Mouse (Mus musculus): ENCODE data around the gene Slc25a30.

GRCm38 (mm10) chr14:75826851-75827410, 40.1 kb upstream of the Slc25a30 start:
- TF ChIP-seq CTCF (IDR thresholded peaks at IDR 0.05; ENCODE audit: control insufficient read depth, insufficient read depth, low read length) (no peak), POLR2A (IDR thresholded peaks at IDR 0.05; ENCODE audit: borderline replicate concordance, control insufficient read depth, low read depth, low read length) (no peak)
